17 mouse cellular contexts compared by ENCODE assay signal in the genomic region with DNA sequence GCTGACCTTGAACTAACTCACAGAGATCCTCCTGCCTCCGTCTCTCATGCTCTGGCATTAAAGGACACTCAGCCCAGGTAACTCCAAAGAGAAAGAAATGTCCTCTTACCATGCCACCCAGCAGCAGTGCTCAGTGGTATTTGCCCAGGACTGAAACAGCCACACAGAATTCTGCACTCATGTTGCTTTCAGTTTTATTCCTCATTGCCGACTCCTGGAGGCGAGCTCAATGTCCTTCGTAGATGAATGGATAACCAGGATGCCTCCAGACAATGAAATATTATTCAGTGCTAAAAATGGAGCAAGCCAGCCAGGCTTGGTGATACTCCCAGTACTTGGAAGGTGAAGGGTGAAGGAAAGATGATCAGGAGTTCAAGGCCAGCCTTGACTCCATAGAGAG. TPM values are rescaled to one million over a fixed set of nuclear protein-coding genes. Genes with fewer than 3 reads are reported as not detected.
"Had no signal": no experiment of that assay in that cellular context is flagged by ENCODE, and none has a peak within 500 bp of the region (broad histone marks: within the 10 kb centered on the region; RNA-seq: fewer than 3 reads in every experiment).

No protein-coding gene starts in this region.

- DNase-seq: retina, postnatal 1 day; right cerebral cortex, adult 18-20 months; right cerebral cortex, postnatal 14 days; right cerebral cortex, postnatal 25 days; right cerebral cortex, postnatal 4 days; spleen, adult 18-20 months; thymus, adult 18-20 months; thymus, adult 2 months; thymus, postnatal 14 days; thymus, postnatal 25 days; thymus, postnatal 36 days; thymus, postnatal 4 days had no signal

- H3K4me3 ChIP-seq: neural tube, embryonic 13.5 days; neural tube, embryonic 15.5 days; stomach, embryonic 15.5 days had no signal

- H3K9me3 ChIP-seq: neural tube, embryonic 13.5 days; neural tube, embryonic 15.5 days; stomach, embryonic 15.5 days had no signal

- H3K27ac ChIP-seq: neural tube, embryonic 13.5 days; neural tube, embryonic 15.5 days; stomach, embryonic 15.5 days; stomach, postnatal 0 days had no signal

- H3K27me3 ChIP-seq: neural tube, embryonic 13.5 days; neural tube, embryonic 15.5 days; stomach, embryonic 15.5 days had no signal

- H3K36me3 ChIP-seq: neural tube, embryonic 13.5 days; neural tube, embryonic 15.5 days; stomach, embryonic 15.5 days had no signal

RNA-seq across cellular contexts. Expression of gene Lgals2, which starts 41.7 kb away (rescaled TPM):
- polyA plus RNA-seq: neural tube, embryonic 13.5 days; neural tube, embryonic 14.5 days; neural tube, embryonic 15.5 days had no signal
